8 mouse cellular contexts compared by ENCODE assay signal in the genomic region with DNA sequence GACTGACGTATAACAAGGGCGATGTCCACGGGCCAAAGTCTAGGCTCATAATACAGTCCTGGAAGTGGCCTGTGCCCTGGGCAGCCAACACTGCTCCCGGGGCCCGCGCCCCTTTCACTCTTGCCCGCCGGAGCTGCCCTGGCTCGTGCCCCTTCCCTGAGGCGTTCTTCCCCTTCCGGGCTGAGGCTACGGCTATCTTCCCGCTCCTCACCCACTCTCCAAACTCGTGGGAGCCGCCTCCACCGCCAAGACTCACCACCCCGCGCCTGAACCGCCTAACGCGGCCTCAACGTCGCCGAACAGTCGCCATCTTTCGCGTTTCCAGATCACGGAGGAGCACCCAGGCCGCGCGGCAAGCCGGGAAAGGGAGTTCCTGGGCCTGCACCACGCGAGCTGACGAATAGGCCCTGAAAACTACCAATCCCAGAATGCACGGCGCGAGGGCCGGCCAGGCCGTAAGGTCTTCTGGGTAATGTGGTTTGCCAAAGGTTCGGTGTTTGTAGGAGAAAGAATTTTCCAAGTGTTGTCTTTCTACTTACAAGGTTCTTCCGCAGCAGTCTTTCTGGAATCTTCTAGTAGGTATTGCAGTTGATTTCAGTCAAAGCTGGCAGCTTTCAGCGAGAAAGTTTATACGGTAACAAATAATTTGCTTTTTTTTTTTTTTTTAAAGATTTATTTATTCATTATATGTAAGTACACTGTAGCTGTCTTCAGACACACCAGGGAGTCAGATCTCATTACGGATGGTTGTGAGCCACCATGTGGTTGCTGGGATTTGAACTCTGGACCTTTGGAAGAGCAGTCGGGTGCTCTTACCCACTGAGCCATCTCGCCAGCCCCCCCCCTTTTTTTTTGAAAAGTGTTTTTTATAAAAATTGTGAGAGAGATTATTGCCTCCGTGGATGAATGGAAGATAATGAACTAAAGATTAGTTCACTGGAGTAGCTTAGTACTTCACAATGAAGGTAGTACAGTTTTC. TPM values are rescaled to one million over a fixed set of nuclear protein-coding genes. Genes with fewer than 3 reads are reported as not detected.
DNase-seq lines count a peak whose midpoint lies in the region; ATAC-seq lines count a peak whose summit lies in the region.

A gene (minus strand): TSS at position 328 of the 979 bp plus-strand sequence.

- ATAC-seq in megakaryocyte progenitor cell, adult 5-6 weeks (replicated peaks; ENCODE audit: poor library complexity) = peak; percentile 96

- peak; percentile 97 for DNase-seq in adipocyte (ENCODE audit: low spot score)
- peak; percentile 99 for DNase-seq in embryo, embryonic 10 days (ENCODE audit: low spot score)
- peak; percentile 91 for DNase-seq in gastrocnemius, postnatal 10 days
- DNase-seq in induced T-regulatory cell, adult 2 months (ENCODE audit: low read depth) = peak; percentile 96
- peak; percentile 89 to 97 for DNase-seq in left cerebral cortex, adult 9 months (ENCODE audit: low spot score in 2 of 2)
- peak; percentile 93 for DNase-seq in right cerebral cortex, postnatal 14 days
- DNase-seq in urinary bladder, postnatal 36 days (ENCODE audit: low spot score in 2 of 2) = peak; percentile 90 to 96

RNA-seq across cellular contexts. Expression of the gene that starts here (rescaled TPM):
- 10 to 100 TPM; 53.6 to 57.6 TPM for total RNA-seq in gastrocnemius, postnatal 10 days (2021)
- total RNA-seq in megakaryocyte progenitor cell, adult 5-6 weeks (2015) = 22.1 and 25.0 TPM in 2 replicates
- 88.0 and 121 TPM in 2 replicates for total RNA-seq in megakaryocyte progenitor cell, adult 5-6 weeks (2017)

Comparison
In these comparisons a context has a peak if more than half of its experiments do, and no peak if none do; other contexts are left out.
1. Peak in every context shown above with its lines: DNase-seq and ATAC-seq.